ENCODE assay signal across 8 mouse cellular contexts in the genomic region with DNA sequence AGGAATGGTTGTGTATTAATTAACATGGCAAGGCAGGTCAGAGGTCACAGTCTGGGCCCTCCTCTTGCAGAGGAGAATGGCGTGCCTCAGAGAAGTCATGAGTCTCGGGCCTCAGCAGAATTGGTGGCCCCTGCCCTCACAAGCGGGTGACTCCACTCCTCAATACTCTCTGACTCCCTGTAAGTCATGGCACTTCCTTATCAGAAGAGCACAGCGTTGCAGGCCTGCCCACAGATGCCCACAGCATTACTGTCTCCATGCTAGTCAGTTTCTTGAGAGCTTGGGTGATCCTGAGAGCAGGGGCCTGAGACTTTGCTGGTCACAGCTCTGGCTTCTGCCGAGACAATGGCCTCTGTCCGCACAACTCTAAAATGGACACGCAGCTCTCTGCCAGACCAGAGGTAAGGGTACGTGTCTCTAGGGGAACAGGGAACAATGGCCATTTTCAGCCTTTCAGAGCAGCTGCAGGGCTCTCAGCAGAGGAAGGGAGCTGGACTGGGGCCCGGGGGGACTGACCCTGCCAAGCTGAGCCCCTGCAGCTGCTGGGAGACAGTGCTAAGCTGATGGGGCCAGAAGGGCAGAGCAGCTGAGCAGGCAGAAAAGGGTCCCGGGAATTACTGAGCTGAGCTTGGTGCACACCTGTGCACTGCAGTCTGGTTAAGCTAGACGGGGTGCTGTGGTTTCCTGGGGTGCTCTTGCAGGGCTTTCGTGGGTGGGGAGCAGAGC.
DNase-seq lines count a peak whose midpoint lies in the region; ATAC-seq lines count a peak whose summit lies in the region.
"Had no signal": no experiment of that assay in that cellular context is flagged by ENCODE, and none has a peak within 500 bp of the region (broad histone marks: within the 10 kb centered on the region; RNA-seq: fewer than 3 reads in every experiment).

No protein-coding gene starts in this region.

- H3K4me3 ChIP-seq in heart, embryonic 13.5 days, result no peak overlapping the region
- H3K4me3 ChIP-seq: liver, embryonic 15.5 days had no signal

- H3K27me3 ChIP-seq in heart, embryonic 13.5 days (replicated peaks), result no peaks in the 10 kb centered on the region
- H3K27me3 ChIP-seq: liver, embryonic 15.5 days had no signal

- H3K9ac ChIP-seq in heart, embryonic 13.5 days, result 0 out of 2 replicates have a peak overlapping the region, but pooled peaks have one; percentile 39
- H3K9ac ChIP-seq: liver, embryonic 15.5 days had no signal

- peak; percentile 86 for DNase-seq in Muller cell, postnatal 12 days (ENCODE audit: inconsistent ontology term)
- DNase-seq in cerebellum, adult 9-10 months, result peak; percentile 11
- peak; percentile 89 for DNase-seq in kidney, postnatal 10 days
- peak; percentile 79 for DNase-seq in lung, postnatal 10 days
- DNase-seq in right cerebral cortex, postnatal 4 days, result peak; percentile 59
- DNase-seq in adrenal gland, postnatal 36 days, result no peak

- no peaks in the 10 kb centered on the region for H3K9me3 ChIP-seq in heart, embryonic 13.5 days
- H3K9me3 ChIP-seq: liver, embryonic 15.5 days had no signal

- no peak for ATAC-seq in heart, embryonic 13.5 days (ENCODE audit: extremely low read depth, insufficient number of reproducible peaks, low FRiP score, low TSS enrichment)

- peaks cover 55% of the 10 kb centered on the region for H3K4me1 ChIP-seq in heart, embryonic 13.5 days
- H3K4me1 ChIP-seq: liver, embryonic 15.5 days had no signal

- peaks cover 82% of the 10 kb centered on the region for H3K36me3 ChIP-seq in heart, embryonic 13.5 days
- H3K36me3 ChIP-seq: liver, embryonic 15.5 days had no signal

- H3K4me2 ChIP-seq in heart, embryonic 13.5 days, result no peak overlapping the region
- H3K4me2 ChIP-seq: liver, embryonic 15.5 days had no signal

- WGBS in heart, embryonic 13.5 days, result 63% methylated on average over 12 of the region's 12 CpGs

- peak overlapping the region; percentile 52 for H3K27ac ChIP-seq in heart, embryonic 13.5 days (replicated peaks)
- H3K27ac ChIP-seq: liver, embryonic 15.5 days had no signal

Comparison
In these comparisons a context has a peak if more than half of its experiments do, and no peak if none do; other contexts are left out.
1. DNase-seq: peak in Muller cell, postnatal 12 days (single experiment), cerebellum, adult 9-10 months (single experiment), kidney, postnatal 10 days (single experiment), lung, postnatal 10 days (single experiment) and right cerebral cortex, postnatal 4 days (single experiment); none in adrenal gland, postnatal 36 days (0 of 2).